Mouse (Mus musculus): ENCODE measurements around the gene Tmc2.

DNA sequence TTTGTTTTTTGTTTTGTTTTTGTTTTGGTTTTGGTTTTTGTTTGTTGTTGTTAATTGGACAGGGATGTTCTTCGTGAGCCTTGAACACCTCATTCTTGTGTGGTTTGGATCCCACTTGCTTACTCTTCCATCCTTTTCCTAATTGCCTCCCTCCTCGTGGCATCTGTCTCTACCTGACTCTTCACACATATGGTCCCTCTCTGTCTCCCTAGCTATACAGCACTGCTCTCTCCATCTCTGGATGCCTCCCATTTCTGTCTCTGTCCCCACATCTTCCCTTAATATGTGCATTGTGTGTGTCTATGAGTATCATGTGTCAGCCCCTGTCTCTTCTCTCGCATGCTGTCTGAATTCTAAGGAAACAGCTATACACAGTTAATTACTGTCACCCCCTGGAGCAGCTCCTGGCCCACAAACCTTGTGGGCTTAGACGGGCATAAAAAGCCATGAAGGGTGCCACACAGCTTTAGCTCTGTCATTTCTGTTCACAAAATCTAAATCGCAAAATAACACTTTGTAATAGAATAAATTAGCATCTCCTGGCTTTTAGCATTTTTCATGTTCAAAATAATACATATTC, 48.8 kb upstream of the Tmc2 start:
- TF ChIP-seq CTCF (IDR thresholded peaks at IDR 0.05; ENCODE audit: low read depth): no peak
- no peak for TF ChIP-seq EP300 (optimal IDR thresholded peaks at IDR 0.05)

Measured in stomach, postnatal 0 days (tissue).